Mouse (Mus musculus): ENCODE data around the gene Fbxw25.
A peak's percentile ranks its signal among the peaks of the same experiment; 100 is the strongest.
"Not testable (repeated sequence)": the region's sequence is repeated elsewhere in the genome, so short reads cannot be mapped to it uniquely, and the experiment has no call there.

Gene Fbxw25

GRCm38 (mm10) chr9:109664552-109664951 lies at the start of gene Fbxw25:
Fbxw25 (minus strand) TSS chr9:109664652.
- not testable (repeated sequence) for DNase-seq (ENCODE audit: low read depth, low spot score); H3K27me3 ChIP-seq (ENCODE audit: control insufficient read depth, insufficient read depth, low read length, poor library complexity, severe bottlenecking); H3K36me3 ChIP-seq (ENCODE audit: control insufficient read depth, insufficient read depth, low read length, poor library complexity, severe bottlenecking)

GRCm38 (mm10) chr9:109702600-109702999 lies 38.1 kb upstream of the Fbxw25 start, which contains the start of gene Fbxw18:
Fbxw18 (minus strand) TSS chr9:109702700.
- H3K27me3 ChIP-seq (ENCODE audit: control insufficient read depth, insufficient read depth, low read length, poor library complexity, severe bottlenecking); H3K36me3 ChIP-seq (ENCODE audit: control insufficient read depth, insufficient read depth, low read length, poor library complexity, severe bottlenecking); DNase-seq (ENCODE audit: low read depth, low spot score): not testable (repeated sequence)

- peak; percentile 14 for DNase-seq (ENCODE audit: low read depth, low spot score)
Observed at GRCm38 (mm10) chr9:109685299-109685698, 20.8 kb upstream of the Fbxw25 start.

GRCm38 (mm10) chr9:109625957-109626356 lies 38.5 kb downstream of the Fbxw25 start, which contains the start of gene Fbxw24:
Fbxw24 (minus strand) TSS chr9:109626057.
- DNase-seq (ENCODE audit: low read depth, low spot score); H3K27me3 ChIP-seq (ENCODE audit: control insufficient read depth, insufficient read depth, low read length, poor library complexity, severe bottlenecking); H3K36me3 ChIP-seq (ENCODE audit: control insufficient read depth, insufficient read depth, low read length, poor library complexity, severe bottlenecking): not testable (repeated sequence)

More at GRCm38 (mm10) chr9:109685299-109685698, 20.8 kb upstream of the Fbxw25 start:
- Histone ChIP-seq H3K36me3 (ENCODE audit: control insufficient read depth, insufficient read depth, low read length, poor library complexity, severe bottlenecking) (no peaks in the 10 kb centered on the region), H3K27me3 (ENCODE audit: control insufficient read depth, insufficient read depth, low read length, poor library complexity, severe bottlenecking) (no peaks in the 10 kb centered on the region)

- peak; percentile 1 for DNase-seq (ENCODE audit: low read depth, low spot score)
- H3K36me3 ChIP-seq (ENCODE audit: control insufficient read depth, insufficient read depth, low read length, poor library complexity, severe bottlenecking); H3K27me3 ChIP-seq (ENCODE audit: control insufficient read depth, insufficient read depth, low read length, poor library complexity, severe bottlenecking): not testable (repeated sequence)
Observed at GRCm38 (mm10) chr9:109606837-109607236, 57.6 kb downstream of the Fbxw25 start.

GRCm38 (mm10) chr9:109602128-109602527 lies 62.3 kb downstream of the Fbxw25 start:
- not testable (repeated sequence) for DNase-seq (ENCODE audit: low read depth, low spot score); H3K27me3 ChIP-seq (ENCODE audit: control insufficient read depth, insufficient read depth, low read length, poor library complexity, severe bottlenecking); H3K36me3 ChIP-seq (ENCODE audit: control insufficient read depth, insufficient read depth, low read length, poor library complexity, severe bottlenecking)

GRCm38 (mm10) chr9:109597226-109597625 lies 67.2 kb downstream of the Fbxw25 start:
- H3K36me3 ChIP-seq (ENCODE audit: control insufficient read depth, insufficient read depth, low read length, poor library complexity, severe bottlenecking) = no peaks in the 10 kb centered on the region
- DNase-seq (ENCODE audit: low read depth, low spot score) = no peak
- H3K27me3 ChIP-seq (ENCODE audit: control insufficient read depth, insufficient read depth, low read length, poor library complexity, severe bottlenecking) = no peaks in the 10 kb centered on the region

Data from splenic B cell, adult 2 months (primary cell).